Comparison of ENCODE assay signal across 8 mouse cellular contexts in the genomic region with DNA sequence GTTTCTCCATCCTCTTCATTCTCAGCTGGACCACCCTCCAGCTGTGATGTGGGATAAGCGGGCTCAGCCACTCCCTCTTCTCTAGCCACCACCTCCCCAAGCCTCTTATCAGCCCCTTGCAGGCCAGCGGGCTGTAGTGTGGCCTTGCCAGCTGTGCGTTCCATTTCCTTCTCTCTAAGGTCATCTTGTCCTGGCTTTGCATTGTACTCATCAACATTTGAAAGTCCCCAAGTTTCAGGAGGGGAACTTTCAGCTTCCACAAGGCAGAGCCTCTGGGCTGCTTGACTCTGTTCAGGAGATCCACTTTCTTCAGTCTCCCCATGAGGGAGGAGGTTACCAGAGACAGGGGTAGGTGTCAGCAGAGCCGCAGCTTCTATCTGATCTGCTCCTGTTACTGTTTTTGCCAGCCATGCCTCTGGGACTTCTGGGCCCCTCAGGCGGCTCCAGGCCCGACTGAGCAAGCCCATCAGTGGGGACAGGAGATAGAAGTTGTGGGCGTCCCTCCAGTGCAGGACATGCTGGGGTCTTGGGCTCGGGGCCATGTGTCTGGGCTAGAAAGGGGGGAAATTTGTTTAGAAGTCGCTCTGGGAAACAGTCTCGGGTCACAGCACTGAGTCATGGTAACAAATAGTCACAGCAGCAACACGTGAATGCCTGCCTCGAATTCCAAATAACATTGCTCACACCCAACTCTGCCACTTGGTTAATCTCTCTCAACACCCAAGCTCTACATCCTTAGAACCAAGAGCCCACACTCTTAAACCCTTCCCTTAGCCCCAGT. TPM values are rescaled to one million over a fixed set of nuclear protein-coding genes. Genes with fewer than 3 reads are reported as not detected.
A peak's percentile ranks its signal among the peaks of the same experiment; 100 is the strongest.
DNase-seq lines count a peak whose midpoint lies in the region; ATAC-seq lines count a peak whose summit lies in the region.

No protein-coding gene starts in this region.

- intact Hi-C loops in left cerebral cortex, postnatal 4 days (cut with DNase I): no loop called here
- intact Hi-C loops in left cerebral cortex, postnatal 36 days (cut with DNase I): loop anchor here (5.0 kb wide), 1 partner anchor 48 kb away; no protein-coding TSS in a partner anchor

- ATAC-seq in kidney, embryonic 14.5 days (ENCODE audit: low FRiP score, low TSS enrichment): no peak

- no peaks in the 10 kb centered on the region for H3K9me3 ChIP-seq in kidney, embryonic 14.5 days (ENCODE audit: control insufficient read depth, low read length)

- H3K79me2 ChIP-seq in macrophage (ENCODE audit: inconsistent target): peaks cover 40% of the 10 kb centered on the region

- peak overlapping the region; percentile 93 for H3K9ac ChIP-seq in kidney, embryonic 14.5 days (ENCODE audit: low read depth, low read length)

- peak overlapping the region; percentile 90 for H3K27ac ChIP-seq in brown adipose tissue, adult 24 weeks (replicated peaks; ENCODE audit: low read depth, low read length)
- H3K27ac ChIP-seq in kidney, embryonic 14.5 days (ENCODE audit: low read depth, low read length): peak overlapping the region; percentile 89; the same call in 1 of the 2 replicates
- H3K27ac ChIP-seq in macrophage: peak overlapping the region; percentile 88

- H3K4me1 ChIP-seq in brown adipose tissue, adult 24 weeks (ENCODE audit: control insufficient read depth, insufficient read depth, insufficient read length, low read length): peaks cover 12% of the 10 kb centered on the region; the same call in 1 of the 2 replicates
- peaks cover 33% of the 10 kb centered on the region for H3K4me1 ChIP-seq in kidney, embryonic 14.5 days (ENCODE audit: control insufficient read depth, insufficient read depth, low read length)

- no peaks in the 10 kb centered on the region for H3K27me3 ChIP-seq in kidney, embryonic 14.5 days (ENCODE audit: control insufficient read depth, insufficient read depth, low read length)

- DNase-seq in left cerebral cortex, postnatal 4 days: peak; percentile 40
- no peak for DNase-seq in left cerebral cortex, postnatal 36 days (ENCODE audit: low spot score in 2 of 2)
- peak; percentile 67 to 70 for DNase-seq in heart, adult 9 months (ENCODE audit: low spot score in 2 of 2)
- peak; percentile 50 for DNase-seq in testis, postnatal 14 days (ENCODE audit: low spot score)
- no peak for DNase-seq in layer of hippocampus, adult 9-11 months

- H3K4me2 ChIP-seq in kidney, embryonic 14.5 days (replicated peaks; ENCODE audit: low read depth, low read length): peak overlapping the region; percentile 81

- 21% methylated on average over 12 of the region's 12 CpGs for WGBS in kidney, embryonic 14.5 days
- 14% methylated on average over 12 of the region's 12 CpGs for WGBS in macrophage (ENCODE audit: missing documents)

- peaks cover 7% of the 10 kb centered on the region; the same call in 1 of the 2 replicates for H3K36me3 ChIP-seq in kidney, embryonic 14.5 days (ENCODE audit: control insufficient read depth, insufficient read depth, low read length)
- no peaks in the 10 kb centered on the region for H3K36me3 ChIP-seq in macrophage (ENCODE audit: inconsistent target)

- H3K4me3 ChIP-seq in brown adipose tissue, adult 24 weeks (ENCODE audit: insufficient read depth, low read depth, low read length): peak overlapping the region; percentile 74
- H3K4me3 ChIP-seq in kidney, embryonic 14.5 days (ENCODE audit: low read length): peak overlapping the region; percentile 87
- H3K4me3 ChIP-seq in macrophage (ENCODE audit: inconsistent target): peak overlapping the region; percentile 95

RNA-seq across cellular contexts. Expression of gene Ppp1r15a, which starts 1.0 kb away (rescaled TPM):
- 10 to 100 TPM; 19.0 to 24.6 TPM for total RNA-seq in left cerebral cortex, postnatal 4 days (2021)
- 10 to 100 TPM; 24.2 to 31.3 TPM for total RNA-seq in left cerebral cortex, postnatal 36 days (2021)
- polyA plus RNA-seq in brown adipose tissue, adult 24 weeks (2012; ENCODE audit: insufficient read depth, insufficient read length, missing spikeins): 12.6 and 24.6 TPM in 2 replicates
- polyA plus RNA-seq in kidney, embryonic 14.5 days (2014; fragmentation: Nextera tagmentation; extraction: Ambion mirVana): 13.4 and 15.7 TPM in 2 replicates
- total RNA-seq in macrophage (2018; cell fraction: chromatin; rRNA removed): 1,000 to 10,000 TPM in 2 of 26 experiments, 100 to 1,000 TPM in 17, 10 to 100 TPM in 7; 25.4 to 2,234 (median 205) TPM
- total RNA-seq in macrophage (2018; cell fraction: cytosol; rRNA removed): 1,000 to 10,000 TPM in 8 of 26 experiments, 100 to 1,000 TPM in 12, 10 to 100 TPM in 6; 42.6 to 2,483 (median 506) TPM
- 1,000 to 10,000 TPM in 8 of 26 experiments, 100 to 1,000 TPM in 14, 10 to 100 TPM in 4; 38.1 to 2,404 (median 797) TPM for total RNA-seq in macrophage (2018; cell fraction: nucleus; rRNA removed)
- polyA plus RNA-seq in macrophage (2018): 21.4 to 32.3 TPM (median 27.6 TPM) in 3 replicates

RNA-seq across cellular contexts. Expression of gene Plekha4, which starts 1.1 kb away (rescaled TPM):
- total RNA-seq in left cerebral cortex, postnatal 4 days (2021): 1 to 10 TPM in 1 of 2 experiments, under 1 TPM in 1; 0.90 to 2.7 TPM
- total RNA-seq in left cerebral cortex, postnatal 36 days (2021): 1 to 10 TPM; 3.7 to 5.2 TPM
- 1.9 and 3.3 TPM in 2 replicates for polyA plus RNA-seq in brown adipose tissue, adult 24 weeks (2012; ENCODE audit: insufficient read depth, insufficient read length, missing spikeins)
- polyA plus RNA-seq in kidney, embryonic 14.5 days (2014; fragmentation: Nextera tagmentation; extraction: Ambion mirVana): 4.7 and 5.1 TPM in 2 replicates
- 10 to 100 TPM in 4 of 26 experiments, 1 to 10 TPM in 22; 1.5 to 53.4 (median 6.1) TPM for total RNA-seq in macrophage (2018; cell fraction: chromatin; rRNA removed)
- total RNA-seq in macrophage (2018; cell fraction: cytosol; rRNA removed): 1 to 10 TPM in 4 of 26 experiments, under 1 TPM in 22; 0.28 to 1.7 (median 0.69) TPM
- 10 to 100 TPM in 3 of 26 experiments, 1 to 10 TPM in 23; 1.0 to 29.3 (median 5.1) TPM for total RNA-seq in macrophage (2018; cell fraction: nucleus; rRNA removed)
- 0.04 to 1.5 TPM (median 0.68 TPM) in 3 replicates for polyA plus RNA-seq in macrophage (2018)

RNA-seq across cellular contexts. Expression of gene Nucb1, which starts 14.8 kb away (rescaled TPM):
- total RNA-seq in left cerebral cortex, postnatal 4 days (2021): 100 to 1,000 TPM; 110 to 116 TPM
- 10 to 100 TPM; 96.8 to 98.9 TPM for total RNA-seq in left cerebral cortex, postnatal 36 days (2021)
- 78.6 and 108 TPM in 2 replicates for polyA plus RNA-seq in brown adipose tissue, adult 24 weeks (2012; ENCODE audit: insufficient read depth, insufficient read length, missing spikeins)
- 141 and 190 TPM in 2 replicates for polyA plus RNA-seq in kidney, embryonic 14.5 days (2014; fragmentation: Nextera tagmentation; extraction: Ambion mirVana)
- 100 to 1,000 TPM in 3 of 26 experiments, 10 to 100 TPM in 23; 16.4 to 115 (median 43.0) TPM for total RNA-seq in macrophage (2018; cell fraction: chromatin; rRNA removed)
- 100 to 1,000 TPM; 136 to 323 (median 210) TPM for total RNA-seq in macrophage (2018; cell fraction: cytosol; rRNA removed)
- 100 to 1,000 TPM in 25 of 26 experiments, 10 to 100 TPM in 1; 73.2 to 334 (median 232) TPM for total RNA-seq in macrophage (2018; cell fraction: nucleus; rRNA removed)
- 298 to 734 TPM (median 400 TPM) in 3 replicates for polyA plus RNA-seq in macrophage (2018)

RNA-seq across cellular contexts. Expression of gene Hsd17b14, which starts 29.7 kb away (rescaled TPM):
- total RNA-seq in left cerebral cortex, postnatal 4 days (2021): not detected
- under 1 TPM in 1 of 2 experiments, not detected in 1; 0.39 TPM for total RNA-seq in left cerebral cortex, postnatal 36 days (2021)
- not detected in 2 replicates for polyA plus RNA-seq in brown adipose tissue, adult 24 weeks (2012; ENCODE audit: insufficient read depth, insufficient read length, missing spikeins)
- 12.8 and 13.5 TPM in 2 replicates for polyA plus RNA-seq in kidney, embryonic 14.5 days (2014; fragmentation: Nextera tagmentation; extraction: Ambion mirVana)
- 10 to 100 TPM in 1 of 26 experiments, 1 to 10 TPM in 6, under 1 TPM in 2, not detected in 17; 0.69 to 13.0 (median 2.7) TPM for total RNA-seq in macrophage (2018; cell fraction: chromatin; rRNA removed)
- total RNA-seq in macrophage (2018; cell fraction: cytosol; rRNA removed): 1 to 10 TPM; 1.4 to 7.1 (median 2.7) TPM
- total RNA-seq in macrophage (2018; cell fraction: nucleus; rRNA removed): 1 to 10 TPM in 10 of 26 experiments, under 1 TPM in 8, not detected in 8; 0.40 to 5.7 (median 1.1) TPM
- 0.78 to 5.8 TPM (median 1.3 TPM) in 3 replicates for polyA plus RNA-seq in macrophage (2018)

RNA-seq across cellular contexts. Expression of gene Dhdh, which starts 36.4 kb away (rescaled TPM):
- total RNA-seq in left cerebral cortex, postnatal 4 days (2021): 1 to 10 TPM; 2.6 to 3.2 TPM
- 1 to 10 TPM; 4.0 to 4.8 TPM for total RNA-seq in left cerebral cortex, postnatal 36 days (2021)
- 145 and 190 TPM in 2 replicates for polyA plus RNA-seq in brown adipose tissue, adult 24 weeks (2012; ENCODE audit: insufficient read depth, insufficient read length, missing spikeins)
- 3.3 and 3.5 TPM in 2 replicates for polyA plus RNA-seq in kidney, embryonic 14.5 days (2014; fragmentation: Nextera tagmentation; extraction: Ambion mirVana)
- total RNA-seq in macrophage (2018; cell fraction: chromatin; rRNA removed): 10 to 100 TPM in 18 of 26 experiments, 1 to 10 TPM in 8; 2.6 to 55.0 (median 19.6) TPM
- total RNA-seq in macrophage (2018; cell fraction: cytosol; rRNA removed): 10 to 100 TPM in 22 of 26 experiments, 1 to 10 TPM in 4; 8.2 to 18.0 (median 12.3) TPM
- 10 to 100 TPM in 16 of 26 experiments, 1 to 10 TPM in 10; 4.7 to 44.0 (median 13.7) TPM for total RNA-seq in macrophage (2018; cell fraction: nucleus; rRNA removed)
- polyA plus RNA-seq in macrophage (2018): 12.5 to 24.6 TPM (median 12.8 TPM) in 3 replicates

Comparison
In these comparisons a context has a peak if more than half of its experiments do, and no peak if none do; other contexts are left out.
1. DNase-seq: peak in left cerebral cortex, postnatal 4 days (single experiment), heart, adult 9 months (2 of 2) and testis, postnatal 14 days (single experiment); none in left cerebral cortex, postnatal 36 days (0 of 2) and layer of hippocampus, adult 9-11 months (single experiment).
2. Peak in every context shown above with its lines, with median percentiles within 50 percentile points of each other: H3K27ac ChIP-seq and H3K4me3 ChIP-seq.